Mouse (Mus musculus): ENCODE data around the gene Mpdu1. TPM values are rescaled to one million over a fixed set of nuclear protein-coding genes. Genes with fewer than 3 reads are reported as not detected.
A peak's percentile ranks its signal among the peaks of the same experiment; 100 is the strongest.

The Mpdu1 gene
- polyA plus RNA-seq, 1 experiment from 2014 or later: 74.9 TPM

DNA sequence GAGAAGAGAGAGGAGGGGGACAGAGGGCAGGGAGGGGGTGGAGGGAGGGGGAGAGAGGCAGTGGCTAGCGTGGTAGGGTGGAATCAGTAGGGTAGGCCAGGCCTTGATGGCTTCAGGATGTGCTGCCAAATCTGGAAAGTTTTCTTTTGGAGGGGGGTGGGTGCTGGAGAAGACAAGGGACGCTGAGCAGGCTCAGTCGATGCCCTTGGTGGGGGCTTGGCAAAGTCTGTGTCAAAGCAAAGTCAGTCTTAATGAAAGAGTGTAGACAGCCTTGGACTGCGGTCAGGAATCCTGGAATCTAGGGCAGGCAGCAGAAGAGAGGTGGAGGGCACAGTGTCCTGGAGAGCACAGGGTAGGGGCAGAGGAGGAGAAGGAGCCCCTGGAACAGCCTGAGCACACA is 51.5 kb downstream of the Mpdu1 start:
- 56% methylated on average over 4 of the region's 4 CpGs for WGBS
- ATAC-seq (ENCODE audit: insufficient number of reproducible peaks, insufficient read depth, low FRiP score, low TSS enrichment, low read depth): no peak
- no peak overlapping the region for H3K9ac ChIP-seq
- H3K4me3 ChIP-seq: no peak overlapping the region
- H3K4me2 ChIP-seq: no peak overlapping the region; the same call in 1 of the 2 replicates
- H3K4me1 ChIP-seq: peaks cover 8% of the 10 kb centered on the region
- H3K27me3 ChIP-seq: no peaks in the 10 kb centered on the region
- no peaks in the 10 kb centered on the region for H3K9me3 ChIP-seq
- no peaks in the 10 kb centered on the region for H3K36me3 ChIP-seq
- no peak overlapping the region for H3K27ac ChIP-seq

- WGBS: 59% methylated on average over 7 of the region's 7 CpGs
- peaks cover 18% of the 10 kb centered on the region for H3K4me1 ChIP-seq
- H3K27me3 ChIP-seq: peaks cover 10% of the 10 kb centered on the region
- no peak overlapping the region for H3K9ac ChIP-seq
- no peak overlapping the region for H3K27ac ChIP-seq
- no peak overlapping the region for H3K4me2 ChIP-seq
- no peak for ATAC-seq (ENCODE audit: insufficient number of reproducible peaks, insufficient read depth, low FRiP score, low TSS enrichment, low read depth)
- no peaks in the 10 kb centered on the region for H3K9me3 ChIP-seq
- no peaks in the 10 kb centered on the region for H3K36me3 ChIP-seq
- no peak overlapping the region for H3K4me3 ChIP-seq
These were observed 53.0 kb downstream of the Mpdu1 start for GRCm38 (mm10) chr11:69609416-69609815.

DNA sequence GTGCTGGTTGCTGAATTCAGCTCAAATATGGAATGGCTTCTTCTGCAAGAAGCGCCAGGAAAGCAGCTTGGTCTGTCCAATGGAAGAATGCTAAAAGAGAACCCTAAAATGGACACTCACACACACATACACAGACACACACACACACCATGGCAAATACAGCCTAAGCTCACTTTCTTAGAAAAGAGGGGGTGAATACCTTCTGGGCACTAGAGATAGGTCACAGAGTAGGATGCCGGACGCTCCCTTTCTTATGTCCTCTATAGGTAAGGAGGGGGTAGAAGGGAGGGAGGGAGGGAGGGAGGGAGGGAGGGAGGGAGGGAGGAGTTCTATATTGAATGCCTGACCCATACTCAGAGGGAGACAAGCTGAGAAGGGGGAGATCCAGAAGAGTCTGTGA is 53.9 kb downstream of the Mpdu1 start:
- Histone ChIP-seq H3K4me3 (no peak overlapping the region), H3K36me3 (no peaks in the 10 kb centered on the region), H3K4me1 (peaks cover 22% of the 10 kb centered on the region), H3K27me3 (peaks cover 19% of the 10 kb centered on the region), H3K27ac (no peak overlapping the region), H3K9me3 (no peaks in the 10 kb centered on the region), H3K9ac (no peak overlapping the region), H3K4me2 (no peak overlapping the region)
- ATAC-seq (ENCODE audit: insufficient number of reproducible peaks, insufficient read depth, low FRiP score, low TSS enrichment, low read depth): no peak
- 94% methylated on average over 3 of the region's 3 CpGs for WGBS

GRCm38 (mm10) chr11:69606832-69607231 is 55.6 kb downstream of the Mpdu1 start:
- H3K4me2 ChIP-seq: no peak overlapping the region
- peaks cover 22% of the 10 kb centered on the region for H3K4me1 ChIP-seq
- H3K4me3 ChIP-seq: no peak overlapping the region
- WGBS: 84% methylated on average over 2 of the region's 2 CpGs
- no peak for ATAC-seq (ENCODE audit: insufficient number of reproducible peaks, insufficient read depth, low FRiP score, low TSS enrichment, low read depth)
- peaks cover 26% of the 10 kb centered on the region for H3K27me3 ChIP-seq
- H3K9ac ChIP-seq: no peak overlapping the region
- no peaks in the 10 kb centered on the region for H3K9me3 ChIP-seq
- H3K27ac ChIP-seq: no peak overlapping the region
- H3K36me3 ChIP-seq: no peaks in the 10 kb centered on the region

MicroRNA genes within 50 kb of the gene (microRNA counts, 519-probe panel; counts per million panel counts)
- 236 counts per million, percentile 44 among the panel's probes with 10 or more counts for microRNA mmu-miR-1934
- microRNA mmu-miR-467f: 2,200 counts per million, percentile 55 among the panel's probes with 10 or more counts

Small RNA genes lying within 50 kb of the gene (microRNA-seq; reads per million reads assigned to microRNA genes)
- gene Mir1934 (4.4 reads per million, percentile 17 among the genes with 10 or more reads in this experiment), gene Mir467f (not detected)

Other genes starting within 250 kb of the Mpdu1 start
- gene Kdm6b, start 249.0 kb downstream of the Mpdu1 start, polyA plus RNA-seq (2015; fragmentation: Nextera tagmentation; extraction: Ambion mirVana): 41.3 and 43.1 TPM in 2 replicates
- gene Dnah2, start 113.5 kb downstream of the Mpdu1 start, polyA plus RNA-seq (2015; fragmentation: Nextera tagmentation; extraction: Ambion mirVana): 4.2 and 4.4 TPM in 2 replicates
- gene Efnb3, start 102.4 kb downstream of the Mpdu1 start, polyA plus RNA-seq (2015; fragmentation: Nextera tagmentation; extraction: Ambion mirVana): 43.4 and 46.3 TPM in 2 replicates
- 26.9 TPM in 2 replicates for gene Wrap53, start 82.4 kb downstream of the Mpdu1 start, polyA plus RNA-seq (2015; fragmentation: Nextera tagmentation; extraction: Ambion mirVana)
- 160 and 186 TPM in 2 replicates for gene Trp53, start 82.3 kb downstream of the Mpdu1 start, polyA plus RNA-seq (2015; fragmentation: Nextera tagmentation; extraction: Ambion mirVana)
- gene Atp1b2, start 56.7 kb downstream of the Mpdu1 start, polyA plus RNA-seq (2015; fragmentation: Nextera tagmentation; extraction: Ambion mirVana): 7.9 and 8.3 TPM in 2 replicates
- gene Shbg, start 44.7 kb downstream of the Mpdu1 start, polyA plus RNA-seq (2015; fragmentation: Nextera tagmentation; extraction: Ambion mirVana): 0.50 TPM in 1 of 2 replicates, not detected in the other
- 23.8 and 28.2 TPM in 2 replicates for gene Sat2, start 40.6 kb downstream of the Mpdu1 start, polyA plus RNA-seq (2015; fragmentation: Nextera tagmentation; extraction: Ambion mirVana)
- gene Fxr2, start 29.7 kb downstream of the Mpdu1 start, polyA plus RNA-seq (2015; fragmentation: Nextera tagmentation; extraction: Ambion mirVana): 36.6 and 44.1 TPM in 2 replicates
- 0.41 and 0.63 TPM in 2 replicates for gene Sox15, start 7.3 kb downstream of the Mpdu1 start, polyA plus RNA-seq (2015; fragmentation: Nextera tagmentation; extraction: Ambion mirVana)
- 11.4 and 11.9 TPM in 2 replicates for gene Cd68, start 3.5 kb upstream of the Mpdu1 start, polyA plus RNA-seq (2015; fragmentation: Nextera tagmentation; extraction: Ambion mirVana)
- gene Eif4a1, start 9.8 kb upstream of the Mpdu1 start, polyA plus RNA-seq (2015; fragmentation: Nextera tagmentation; extraction: Ambion mirVana): 514 and 625 TPM in 2 replicates
- 119 and 122 TPM in 2 replicates for gene Senp3, start 19.4 kb upstream of the Mpdu1 start, polyA plus RNA-seq (2015; fragmentation: Nextera tagmentation; extraction: Ambion mirVana)
- gene Tnfsf13, start 23.1 kb upstream of the Mpdu1 start, polyA plus RNA-seq (2015; fragmentation: Nextera tagmentation; extraction: Ambion mirVana): 0.21 and 0.39 TPM in 2 replicates
- 5.7 and 6.4 TPM in 2 replicates for gene Tnfsf12, start 33.2 kb upstream of the Mpdu1 start, polyA plus RNA-seq (2015; fragmentation: Nextera tagmentation; extraction: Ambion mirVana)
- 2.8 and 3.8 TPM in 2 replicates for gene Tnfsfm13, start 33.5 kb upstream of the Mpdu1 start, polyA plus RNA-seq (2015; fragmentation: Nextera tagmentation; extraction: Ambion mirVana)
- 27.3 and 31.3 TPM in 2 replicates for gene Polr2a, start 96.0 kb upstream of the Mpdu1 start, polyA plus RNA-seq (2015; fragmentation: Nextera tagmentation; extraction: Ambion mirVana)
- gene Slc35g3, start 99.3 kb upstream of the Mpdu1 start, polyA plus RNA-seq (2015; fragmentation: Nextera tagmentation; extraction: Ambion mirVana): not detected in 2 replicates
- gene Zbtb4, start 103.3 kb upstream of the Mpdu1 start, polyA plus RNA-seq (2015; fragmentation: Nextera tagmentation; extraction: Ambion mirVana): 3.5 and 4.8 TPM in 2 replicates
- gene Chrnb1, start 133.3 kb upstream of the Mpdu1 start, polyA plus RNA-seq (2015; fragmentation: Nextera tagmentation; extraction: Ambion mirVana): 5.4 and 5.7 TPM in 2 replicates
- gene Fgf11, start 139.2 kb upstream of the Mpdu1 start, polyA plus RNA-seq (2015; fragmentation: Nextera tagmentation; extraction: Ambion mirVana): 3.6 TPM in 2 replicates
- 4.0 and 4.7 TPM in 2 replicates for gene Tmem102, start 143.0 kb upstream of the Mpdu1 start, polyA plus RNA-seq (2015; fragmentation: Nextera tagmentation; extraction: Ambion mirVana)
- not detected in 2 replicates for gene Gm39566, start 152.7 kb upstream of the Mpdu1 start, polyA plus RNA-seq (2015; fragmentation: Nextera tagmentation; extraction: Ambion mirVana)
- gene Spem2, start 155.8 kb upstream of the Mpdu1 start, polyA plus RNA-seq (2015; fragmentation: Nextera tagmentation; extraction: Ambion mirVana): not detected in 2 replicates
- gene Spem1, start 159.5 kb upstream of the Mpdu1 start, polyA plus RNA-seq (2015; fragmentation: Nextera tagmentation; extraction: Ambion mirVana): 0.26 TPM in 1 of 2 replicates, not detected in the other
- gene Nlgn2, start 175.1 kb upstream of the Mpdu1 start, polyA plus RNA-seq (2015; fragmentation: Nextera tagmentation; extraction: Ambion mirVana): 14.1 and 15.2 TPM in 2 replicates
- 358 and 423 TPM in 2 replicates for gene Tmem256, start 175.9 kb upstream of the Mpdu1 start, polyA plus RNA-seq (2015; fragmentation: Nextera tagmentation; extraction: Ambion mirVana)
- 145 and 154 TPM in 2 replicates for gene Plscr3, start 183.7 kb upstream of the Mpdu1 start, polyA plus RNA-seq (2015; fragmentation: Nextera tagmentation; extraction: Ambion mirVana)
- gene Tnk1, start 196.1 kb upstream of the Mpdu1 start, polyA plus RNA-seq (2015; fragmentation: Nextera tagmentation; extraction: Ambion mirVana): 4.9 and 5.3 TPM in 2 replicates
- gene Tmem95, start 215.4 kb upstream of the Mpdu1 start, polyA plus RNA-seq (2015; fragmentation: Nextera tagmentation; extraction: Ambion mirVana): not detected in 2 replicates
- gene Kctd11, start 218.8 kb upstream of the Mpdu1 start, polyA plus RNA-seq (2015; fragmentation: Nextera tagmentation; extraction: Ambion mirVana): 3.8 and 4.4 TPM in 2 replicates
- 0.74 and 1.6 TPM in 2 replicates for gene Acap1, start 232.9 kb upstream of the Mpdu1 start, polyA plus RNA-seq (2015; fragmentation: Nextera tagmentation; extraction: Ambion mirVana)
- 14.8 and 15.6 TPM in 2 replicates for gene 2810408A11Rik, start 238.3 kb upstream of the Mpdu1 start, polyA plus RNA-seq (2015; fragmentation: Nextera tagmentation; extraction: Ambion mirVana)
- gene Neurl4, start 238.4 kb upstream of the Mpdu1 start, polyA plus RNA-seq (2015; fragmentation: Nextera tagmentation; extraction: Ambion mirVana): 12.3 and 12.6 TPM in 2 replicates

All from embryonic facial prominence, embryonic 13.5 days (tissue).